In the genomic region with DNA sequence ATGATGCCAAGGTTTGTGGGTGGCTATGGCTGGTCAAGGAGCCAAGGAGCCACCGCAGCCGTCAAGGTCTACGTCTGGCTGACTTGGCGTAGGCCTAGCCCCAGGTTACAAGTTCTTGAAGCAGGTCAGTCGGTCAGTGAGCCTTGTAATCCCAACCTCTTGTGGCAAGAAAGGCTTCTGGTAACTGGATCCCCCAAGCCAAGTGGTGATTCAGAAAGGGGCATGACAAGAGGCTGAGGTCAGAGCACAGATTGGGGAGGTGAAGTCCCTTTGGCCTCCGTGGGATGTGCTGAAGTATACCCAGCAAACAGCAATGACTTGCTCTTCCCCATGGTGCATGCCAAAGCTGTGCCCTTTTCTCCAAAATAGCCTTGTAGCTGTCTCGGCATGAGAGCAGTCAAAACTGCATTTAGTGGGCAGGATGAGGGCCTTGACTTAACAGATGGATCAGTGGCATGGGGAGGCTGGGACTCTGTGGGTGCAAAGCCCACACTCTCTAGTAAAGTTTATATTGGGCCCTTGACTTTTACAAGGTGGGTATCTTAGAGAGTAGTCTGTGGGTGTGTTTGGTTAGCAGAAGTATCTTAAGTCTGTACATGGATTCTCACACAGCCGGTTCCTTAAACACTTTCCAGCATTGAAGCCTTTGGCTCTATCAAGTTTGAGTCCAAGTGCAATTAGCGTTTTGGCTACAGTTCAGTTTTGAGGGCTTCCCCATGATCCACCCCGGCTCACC, we compare ENCODE assay signal across 20 mouse cellular contexts. TPM values are rescaled to one million over a fixed set of nuclear protein-coding genes. Genes with fewer than 3 reads are reported as not detected.
DNase-seq lines count a peak whose midpoint lies in the region; ATAC-seq lines count a peak whose summit lies in the region.
"Had no signal": no experiment of that assay in that cellular context is flagged by ENCODE, and none has a peak within 500 bp of the region (broad histone marks: within the 10 kb centered on the region; RNA-seq: fewer than 3 reads in every experiment).

No protein-coding gene starts in this region.

- H3K27ac ChIP-seq in hindbrain, embryonic 10.5 days = 0 out of 2 replicates have a peak overlapping the region, but pooled peaks have one; percentile 69
- H3K27ac ChIP-seq in hindbrain, embryonic 16.5 days (ENCODE audit: low read depth, low read length) = no peak overlapping the region
- H3K27ac ChIP-seq: forebrain, embryonic 12.5 days; hindbrain, embryonic 15.5 days; liver, embryonic 14.5 days; midbrain, embryonic 15.5 days had no signal

- WGBS in hindbrain, embryonic 10.5 days = 80% methylated on average over 10 of the region's 10 CpGs
- WGBS in hindbrain, embryonic 16.5 days = 87% methylated on average over 10 of the region's 10 CpGs

- H3K4me3 ChIP-seq in hindbrain, embryonic 10.5 days = no peak overlapping the region
- no peak overlapping the region for H3K4me3 ChIP-seq in hindbrain, embryonic 16.5 days (ENCODE audit: low read length)

- H3K9me3 ChIP-seq in hindbrain, embryonic 10.5 days = 0 out of 2 replicates have a peak, but pooled peaks cover 5% of the 10 kb centered on the region
- H3K9me3 ChIP-seq in hindbrain, embryonic 16.5 days (ENCODE audit: control insufficient read depth, low read length) = no peaks in the 10 kb centered on the region
- H3K9me3 ChIP-seq: forebrain, embryonic 12.5 days; hindbrain, embryonic 15.5 days; midbrain, embryonic 15.5 days had no signal

- peak; percentile 32 to 64 for DNase-seq in adrenal gland, adult (ENCODE audit: inconsistent age in 2 of 2, low spot score in 1 of 2)
- no peak for DNase-seq in adrenal gland, postnatal 14 days
- no peak for DNase-seq in hindbrain, embryonic 10.5 days (ENCODE audit: low spot score)
- DNase-seq in 3T3-L1 (ENCODE audit: low read depth, low spot score) = peak; percentile 30
- peak; percentile 74 for DNase-seq in gastrocnemius, postnatal 25 days
- DNase-seq in layer of hippocampus, adult 11-12 months (ENCODE audit: low spot score) = no peak
- DNase-seq in kidney, postnatal 25 days = no peak
- DNase-seq: adrenal gland, postnatal 10 days; cerebellum, adult 9-10 months; heart, postnatal 14 days; kidney, adult 8-10 months; kidney, postnatal 36 days had no signal

- ATAC-seq in hindbrain, embryonic 16.5 days = no peak
- ATAC-seq: midbrain, embryonic 15.5 days had no signal

- peaks cover 38% of the 10 kb centered on the region for H3K27me3 ChIP-seq in hindbrain, embryonic 10.5 days (ENCODE audit: insufficient read depth, poor library complexity, severe bottlenecking)
- H3K27me3 ChIP-seq in hindbrain, embryonic 16.5 days (replicated peaks; ENCODE audit: control insufficient read depth, insufficient read depth, low read length) = peaks cover 4% of the 10 kb centered on the region; the same call in 1 of the 2 replicates

- H3K4me2 ChIP-seq in hindbrain, embryonic 16.5 days (ENCODE audit: low read length) = no peak overlapping the region

- H3K9ac ChIP-seq in hindbrain, embryonic 16.5 days (ENCODE audit: low read depth, low read length) = no peak overlapping the region
- H3K9ac ChIP-seq: liver, embryonic 14.5 days had no signal

- peaks cover 57% of the 10 kb centered on the region for H3K4me1 ChIP-seq in hindbrain, embryonic 10.5 days (replicated peaks)
- H3K4me1 ChIP-seq in hindbrain, embryonic 16.5 days (ENCODE audit: control insufficient read depth, insufficient read depth, low read depth, low read length) = peaks cover 10% of the 10 kb centered on the region

- no peaks in the 10 kb centered on the region for H3K36me3 ChIP-seq in hindbrain, embryonic 10.5 days
- no peaks in the 10 kb centered on the region for H3K36me3 ChIP-seq in hindbrain, embryonic 16.5 days (ENCODE audit: control insufficient read depth, insufficient read depth, low read length)
- H3K36me3 ChIP-seq: forebrain, embryonic 12.5 days; hindbrain, embryonic 15.5 days; midbrain, embryonic 15.5 days had no signal

RNA-seq across cellular contexts. Expression of a gene that starts 28.8 kb away (rescaled TPM):
- 0.70 and 1.8 TPM in 2 replicates for total RNA-seq in adrenal gland, postnatal 14 days (2021)
- 0.14 and 0.22 TPM in 2 replicates for polyA plus RNA-seq in hindbrain, embryonic 10.5 days (2016; fragmentation: Nextera tagmentation; extraction: Ambion mirVana)
- 0.14 TPM in 1 of 2 replicates, not detected in the other for polyA plus RNA-seq in hindbrain, embryonic 16.5 days (2015; fragmentation: Nextera tagmentation; extraction: Ambion mirVana)
- 10 to 100 TPM; 57.7 to 62.2 TPM for total RNA-seq in gastrocnemius, postnatal 25 days (2021)
- total RNA-seq: left cerebral cortex, postnatal 10 days; megakaryocyte progenitor cell, adult 5-6 weeks had no signal
- polyA plus RNA-seq: forebrain, embryonic 12.5 days; liver, embryonic 14.5 days; lung, embryonic 16.5 days; midbrain, embryonic 15.5 days had no signal

Comparison
In these comparisons a context has a peak if more than half of its experiments do, and no peak if none do; other contexts are left out.
1. DNase-seq: peak in adrenal gland, adult (2 of 2), 3T3-L1 (single experiment) and gastrocnemius, postnatal 25 days (single experiment); none in adrenal gland, postnatal 14 days (single experiment), hindbrain, embryonic 10.5 days (single experiment), layer of hippocampus, adult 11-12 months (single experiment) and kidney, postnatal 25 days (0 of 2).
2. RNA of a gene that starts 28.8 kb away (total RNA-seq): 57.7 to 62.2 TPM in gastrocnemius, postnatal 25 days; 0.70 to 1.8 TPM in adrenal gland, postnatal 14 days; every median in the first group is over 10 times any median in the second.